Mouse (Mus musculus) lung, embryonic 14.5 days (tissue): ENCODE measurements around the gene Atp8b4. TPM values are rescaled to one million over a fixed set of nuclear protein-coding genes. Genes with fewer than 3 reads are reported as not detected.

Experiments
- ATAC-seq: fragments of 200-750 bp; cut with Nextera tagmentation; 2 replicates; pipeline ENCODE4 v1.8.0; 2017; ENCODE audit warnings: mild to moderate bottlenecking, moderate TSS enrichment, moderate library complexity; ENCODE audit not compliant: insufficient read depth
- DNase-seq: peaks from one replicate; pipeline ENCODE4 v3.0.0-alpha.2; 2015
- H3K27ac ChIP-seq: fragments of 300-500 bp; sonication (generic); 2 replicates; pipeline ENCODE4 v1.5.1; 2014; ENCODE audit warnings: low read depth, mild to moderate bottlenecking, moderate library complexity
- H3K27me3 ChIP-seq: fragments of 300-500 bp; sonication (generic); 2 replicates; pipeline ENCODE4 v1.6.1; 2014; ENCODE audit warnings: low read length, control low read depth; ENCODE audit not compliant: insufficient read depth
- H3K36me3 ChIP-seq: fragments of 300-500 bp; sonication (generic); 2 replicates; pipeline ENCODE4 v1.6.1; 2014; ENCODE audit warnings: control low read depth; ENCODE audit not compliant: insufficient read depth
- H3K4me1 ChIP-seq: fragments of 300-500 bp; sonication (generic); 2 replicates; pipeline ENCODE4 v1.6.1; 2014; ENCODE audit warnings: antibody characterized with exemption, control low read depth; ENCODE audit not compliant: insufficient read depth
- H3K4me2 ChIP-seq: fragments of 300-500 bp; sonication (generic); 2 replicates; pipeline ENCODE4 v1.6.1; 2014; ENCODE audit warnings: mild to moderate bottlenecking
- H3K4me3 ChIP-seq: fragments of 300-500 bp; sonication (generic); 2 replicates; pipeline ENCODE4 v1.5.1; 2014; ENCODE audit warnings: low read depth, low read length
- H3K9ac ChIP-seq: fragments of 300-500 bp; sonication (generic); 2 replicates; pipeline ENCODE4 v1.6.1; 2014
- H3K9me3 ChIP-seq: fragments of 300-500 bp; sonication (generic); 2 replicates; pipeline ENCODE4 v1.6.1; 2016; ENCODE audit warnings: low read depth, low read length, control low read depth
- CTCF ChIP-seq: IDR thresholded peaks from 2 replicates; pipeline ENCODE4 v1.5.1; 2016; ENCODE audit warnings: antibody characterized with exemption, low read depth
- WGBS: fragments of 180-500 bp; shearing (Covaris S2); extraction: QIAGEN DNeasy Blood & Tissue Kit; methylation state at CpG from one replicate; pipeline ENCODE4 v1.1.7; 2014; 5-methylcytosine and 5-hydroxymethylcytosine counted together
- polyA plus RNA-seq: library from polyadenylated mRNA; unstranded; fragments of >200 nt; fragmentation: Nextera tagmentation; extraction: Ambion mirVana; gene quantifications from 2 replicates; pipeline ENCODE4 v1.2.1, GENCODE M21; 2014

The Atp8b4 gene
- polyA plus RNA-seq, 1 experiment from 2014 or later = 0.39 TPM

DNA sequence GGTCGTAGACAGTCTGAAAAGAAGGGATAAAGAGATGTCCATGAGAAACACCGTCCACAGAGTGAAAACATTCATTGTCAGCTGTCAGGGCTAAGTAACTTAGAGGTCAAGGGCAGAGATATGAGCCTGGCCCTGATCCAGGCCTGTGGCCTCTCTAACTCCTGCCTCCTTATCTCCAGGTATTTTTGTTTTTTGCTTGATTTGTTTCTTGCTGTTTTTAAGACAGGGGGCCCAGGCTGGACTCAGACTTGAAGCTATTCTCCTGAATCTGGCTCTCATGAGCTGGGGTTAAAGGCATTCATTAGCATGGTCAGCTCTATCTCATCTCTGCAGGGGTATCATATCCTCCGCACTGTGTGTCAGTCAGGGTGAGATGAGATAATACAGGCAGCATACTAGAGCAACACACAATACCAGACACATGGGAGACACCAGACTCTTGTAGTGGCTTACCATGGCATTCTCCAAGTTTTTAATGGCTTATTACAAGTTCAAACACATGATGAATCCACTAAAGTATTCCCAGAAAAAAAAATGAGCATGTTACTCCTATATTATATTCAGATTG lies 157.4 kb downstream of the Atp8b4 start:
- no peaks in the 10 kb centered on the region for H3K36me3 ChIP-seq
- ATAC-seq (no peak), DNase-seq (no peak)

DNA sequence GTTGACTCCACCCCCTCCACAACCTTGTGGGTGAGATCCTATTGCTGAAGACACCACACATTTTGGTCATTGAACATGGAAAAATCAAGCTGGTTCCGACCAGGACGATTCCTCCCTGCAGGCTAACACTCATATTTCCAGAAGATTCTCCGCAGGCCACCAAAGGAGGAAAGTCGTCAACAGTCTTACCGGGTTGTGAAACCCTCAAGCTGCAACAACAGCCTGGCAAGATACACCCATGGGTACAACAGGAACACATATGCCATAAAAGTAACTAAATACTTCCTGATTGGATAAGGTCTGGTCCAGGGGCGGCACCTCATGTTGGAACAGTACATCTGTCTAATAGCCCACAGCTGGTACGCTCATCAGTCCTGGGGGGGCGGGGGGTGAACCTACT lies 159.0 kb downstream of the Atp8b4 start:
- no peak overlapping the region for H3K27ac ChIP-seq
- H3K4me2 ChIP-seq = no peak overlapping the region
- WGBS = 87% methylated on average over 8 of the region's 8 CpGs
- ATAC-seq (no peak), DNase-seq (no peak)
- no peaks in the 10 kb centered on the region for H3K27me3 ChIP-seq
- H3K36me3 ChIP-seq = no peaks in the 10 kb centered on the region
- H3K4me1 ChIP-seq = no peaks in the 10 kb centered on the region
- no peak overlapping the region for H3K4me3 ChIP-seq
- no peaks in the 10 kb centered on the region for H3K9me3 ChIP-seq
- TF ChIP-seq CTCF = no peak
- no peak overlapping the region for H3K9ac ChIP-seq

More for the DNA sequence above, 157.4 kb downstream of the Atp8b4 start:
- Histone ChIP-seq H3K27me3 (no peaks in the 10 kb centered on the region), H3K4me3 (no peak overlapping the region), H3K4me2 (no peak overlapping the region), H3K9me3 (no peaks in the 10 kb centered on the region), H3K9ac (no peak overlapping the region), H3K27ac (no peak overlapping the region), H3K4me1 (no peaks in the 10 kb centered on the region)
- 48% methylated on average over 3 of the region's 3 CpGs for WGBS
- TF ChIP-seq CTCF = no peak

DNA sequence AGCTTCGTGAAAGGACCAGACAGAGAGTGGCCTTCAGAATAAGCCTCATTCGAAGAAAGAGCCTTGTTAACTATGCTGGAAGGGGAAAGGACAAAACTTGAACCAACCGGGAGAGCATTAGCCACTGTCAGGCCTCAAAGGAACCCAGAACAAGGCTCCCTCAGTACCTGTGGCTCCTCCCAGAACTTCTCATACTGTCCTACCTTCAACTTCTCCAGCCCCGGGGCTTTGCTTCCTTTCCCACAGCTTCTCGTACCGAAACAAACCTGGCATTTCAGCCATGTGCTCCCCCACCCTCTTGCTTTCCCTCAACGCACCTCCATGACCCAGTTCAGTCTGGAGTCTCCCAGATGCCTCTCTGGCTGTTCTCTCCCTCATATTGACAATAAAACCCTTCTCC lies 160.3 kb downstream of the Atp8b4 start:
- Histone ChIP-seq H3K4me1 (no peaks in the 10 kb centered on the region), H3K4me3 (no peak overlapping the region), H3K27ac (no peak overlapping the region), H3K9ac (no peak overlapping the region), H3K4me2 (no peak overlapping the region), H3K27me3 (no peaks in the 10 kb centered on the region), H3K36me3 (no peaks in the 10 kb centered on the region), H3K9me3 (no peaks in the 10 kb centered on the region)
- DNase-seq (no peak), ATAC-seq (no peak)
- 88% methylated on average over 7 of the region's 7 CpGs for WGBS
- TF ChIP-seq CTCF = no peak

DNA sequence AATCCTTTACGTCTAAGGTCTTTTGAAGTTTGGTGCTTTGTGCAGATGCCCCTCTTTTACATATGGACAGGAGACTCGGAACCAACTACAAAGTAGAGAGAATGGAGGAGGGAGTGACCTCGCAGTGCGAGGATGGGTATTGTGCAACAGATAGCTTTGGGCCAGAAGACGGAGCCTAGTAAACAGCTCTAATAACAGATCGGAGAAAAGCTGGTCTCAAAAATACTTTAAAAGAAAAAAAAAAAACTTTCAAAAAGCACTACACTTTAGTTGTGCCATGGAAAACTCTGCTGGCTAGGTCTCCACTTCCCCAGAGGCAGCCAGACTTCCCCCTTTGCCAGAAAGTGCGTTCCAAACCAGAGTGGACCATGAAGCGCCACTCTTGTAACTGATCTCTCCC lies 161.0 kb downstream of the Atp8b4 start:
- H3K9me3 ChIP-seq = no peaks in the 10 kb centered on the region
- H3K27ac ChIP-seq = no peak overlapping the region
- ATAC-seq = no peak
- H3K27me3 ChIP-seq = no peaks in the 10 kb centered on the region
- no peak for DNase-seq
- no peak overlapping the region for H3K4me2 ChIP-seq
- H3K4me3 ChIP-seq = no peak overlapping the region
- H3K4me1 ChIP-seq = no peaks in the 10 kb centered on the region
- no peak for TF ChIP-seq CTCF
- WGBS = 71% methylated on average over 8 of the region's 8 CpGs
- H3K36me3 ChIP-seq = no peaks in the 10 kb centered on the region
- no peak overlapping the region for H3K9ac ChIP-seq

DNA sequence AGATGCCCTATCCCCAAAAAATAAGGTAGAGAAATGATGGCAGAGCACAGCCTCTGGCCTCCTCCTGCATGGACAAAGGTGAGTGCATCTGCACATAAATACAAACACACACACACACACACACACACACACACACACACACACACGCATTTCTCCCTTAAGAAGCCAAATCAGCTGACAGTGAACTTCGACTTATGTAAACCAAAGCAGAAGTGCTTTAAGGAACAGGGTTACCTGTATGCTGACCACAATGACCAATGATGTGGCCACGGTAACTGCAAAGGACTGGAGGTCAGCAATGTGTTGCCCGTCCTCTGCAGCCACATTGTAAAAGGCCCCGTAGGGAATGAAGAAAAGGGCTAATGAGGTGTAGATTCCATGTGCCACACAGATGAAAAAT lies 163.3 kb downstream of the Atp8b4 start:
- no peak for TF ChIP-seq CTCF
- H3K4me2 ChIP-seq = no peak overlapping the region
- ATAC-seq (no peak), DNase-seq (no peak)
- no peak overlapping the region for H3K9ac ChIP-seq
- H3K36me3 ChIP-seq = no peaks in the 10 kb centered on the region
- H3K27ac ChIP-seq = no peak overlapping the region
- H3K9me3 ChIP-seq = no peaks in the 10 kb centered on the region
- H3K4me1 ChIP-seq = no peaks in the 10 kb centered on the region
- no peak overlapping the region for H3K4me3 ChIP-seq
- 74% methylated on average over 5 of the region's 5 CpGs for WGBS
- H3K27me3 ChIP-seq = no peaks in the 10 kb centered on the region

DNA sequence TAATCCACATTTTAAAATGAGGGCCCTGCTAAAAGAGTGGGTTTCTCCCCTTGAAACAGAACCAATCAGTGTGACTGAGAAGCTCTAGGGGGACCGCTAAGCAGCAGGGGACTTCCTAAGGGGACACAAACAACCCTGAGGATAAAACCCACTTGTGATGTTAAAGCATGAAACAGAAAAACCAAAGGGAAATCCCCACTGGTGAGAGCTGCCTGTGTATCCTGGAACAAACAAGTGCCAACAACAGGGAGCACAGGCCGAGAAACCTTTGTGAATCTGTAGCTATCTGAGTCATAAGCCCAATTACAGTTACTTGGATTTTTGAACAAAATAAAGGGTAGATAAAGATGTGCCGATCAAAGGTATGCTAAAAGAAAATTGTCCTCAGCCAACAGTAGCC lies 168.7 kb downstream of the Atp8b4 start:
- Histone ChIP-seq H3K9me3 (no peaks in the 10 kb centered on the region), H3K27ac (no peak overlapping the region), H3K4me1 (no peaks in the 10 kb centered on the region), H3K9ac (no peak overlapping the region), H3K4me2 (no peak overlapping the region), H3K4me3 (no peak overlapping the region), H3K36me3 (no peaks in the 10 kb centered on the region), H3K27me3 (no peaks in the 10 kb centered on the region)
- 88% methylated on average over 3 of the region's 3 CpGs for WGBS
- DNase-seq (no peak), ATAC-seq (no peak)
- TF ChIP-seq CTCF = no peak

DNA sequence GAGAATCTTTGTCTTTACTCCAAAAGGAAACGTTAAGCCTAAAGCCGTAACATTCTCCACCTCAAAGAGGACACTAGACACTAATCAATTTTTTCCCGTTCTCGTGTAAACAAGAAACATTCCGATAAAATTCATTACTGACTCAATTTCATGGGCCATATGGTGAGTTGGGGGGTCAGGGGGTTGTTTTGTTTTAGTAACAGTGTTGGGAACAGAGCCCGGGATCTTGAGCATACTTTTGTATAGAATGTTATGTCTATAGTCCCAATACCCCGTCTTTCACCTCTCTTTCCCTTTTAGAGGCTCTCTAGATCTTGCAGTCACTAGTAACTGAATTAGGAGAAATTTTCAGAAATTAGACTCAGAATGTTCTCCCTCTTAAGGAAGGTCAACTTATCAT lies 177.3 kb downstream of the Atp8b4 start:
- Histone ChIP-seq H3K4me2 (no peak overlapping the region), H3K27ac (no peak overlapping the region), H3K4me3 (no peak overlapping the region), H3K9me3 (no peaks in the 10 kb centered on the region), H3K27me3 (no peaks in the 10 kb centered on the region), H3K36me3 (no peaks in the 10 kb centered on the region), H3K9ac (no peak overlapping the region), H3K4me1 (no peaks in the 10 kb centered on the region)
- DNase-seq = no peak
- 72% methylated on average over 7 of the region's 7 CpGs for WGBS
- no peak for ATAC-seq
- no peak for TF ChIP-seq CTCF

DNA sequence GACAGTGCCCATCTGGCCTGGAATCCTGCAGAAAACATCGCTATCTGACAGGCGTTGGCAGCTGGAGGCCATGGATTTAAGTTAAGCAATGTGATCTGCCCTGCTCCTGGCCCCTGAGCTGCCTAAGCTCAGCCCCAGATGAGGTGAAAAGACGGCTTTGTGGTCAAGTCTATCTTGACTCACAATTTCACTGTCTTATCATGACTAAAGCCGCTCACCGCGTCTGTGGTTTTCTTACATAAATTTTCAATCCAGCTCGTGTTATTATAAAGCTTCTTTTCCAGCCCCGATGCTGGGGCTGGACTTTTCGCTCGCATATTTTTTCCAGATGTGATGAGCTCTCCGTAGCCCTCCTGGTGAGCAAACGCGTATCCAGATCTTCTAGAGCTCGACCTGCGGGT lies 177.8 kb downstream of the Atp8b4 start:
- TF ChIP-seq CTCF = no peak
- Histone ChIP-seq H3K9ac (no peak overlapping the region), H3K4me2 (no peak overlapping the region), H3K9me3 (no peaks in the 10 kb centered on the region), H3K27me3 (no peaks in the 10 kb centered on the region), H3K36me3 (no peaks in the 10 kb centered on the region), H3K27ac (no peak overlapping the region), H3K4me3 (no peak overlapping the region), H3K4me1 (no peaks in the 10 kb centered on the region)
- 70% methylated on average over 15 of the region's 15 CpGs for WGBS
- ATAC-seq (no peak), DNase-seq (no peak)
